Mouse (Mus musculus) thymus, postnatal 0 days (tissue): Measurements from ENCODE around the gene Lyzl6. TPM values are rescaled to one million over a fixed set of nuclear protein-coding genes. Genes with fewer than 3 reads are reported as not detected.

Experiments
- DNase-seq: peaks from one replicate; pipeline ENCODE4 v3.0.0-alpha.2; 2015; ENCODE audit warnings: low spot score
- polyA plus RNA-seq: library from polyadenylated mRNA; unstranded; fragments of >200 nt; fragmentation: Nextera tagmentation; extraction: Ambion mirVana; gene quantifications from 2 replicates; pipeline ENCODE4 v1.2.1, GENCODE M21; 2015

Lyzl6 gene
- polyA plus RNA-seq, 1 experiment from 2014 or later: not detected

GRCm38 (mm10) chr11:103645731-103646130, 7.0 kb upstream of the Lyzl6 start:
- no peak for DNase-seq

- no peak for DNase-seq
Observed at GRCm38 (mm10) chr11:103643211-103643610, 4.5 kb upstream of the Lyzl6 start.

GRCm38 (mm10) chr11:103639407-103639946, 787 bp upstream of the Lyzl6 start:
- peak; percentile 32 for DNase-seq

- no peak for DNase-seq
Observed at GRCm38 (mm10) chr11:103636261-103636660, 2.4 kb downstream of the Lyzl6 start.

- DNase-seq: no peak
Observed at GRCm38 (mm10) chr11:103635481-103635880, 3.2 kb downstream of the Lyzl6 start.

GRCm38 (mm10) chr11:103634806-103635205, 3.9 kb downstream of the Lyzl6 start:
- no peak for DNase-seq

- DNase-seq: no peak
Observed at GRCm38 (mm10) chr11:103627453-103627852, 11.2 kb downstream of the Lyzl6 start.

GRCm38 (mm10) chr11:103621040-103621439, 17.6 kb downstream of the Lyzl6 start, which contains the start of gene Gm884:
Gm884 (minus strand) TSS chr11:103621140.
- DNase-seq: no peak

- no peak for DNase-seq
Observed at GRCm38 (mm10) chr11:103610772-103611171, 27.9 kb downstream of the Lyzl6 start.

GRCm38 (mm10) chr11:103606611-103607010, 32.1 kb downstream of the Lyzl6 start:
- no peak for DNase-seq

Other genes starting within 250 kb of the Lyzl6 start
- 7.5 and 7.9 TPM in 2 replicates for gene Plekhm1, start 226.2 kb downstream of the Lyzl6 start, polyA plus RNA-seq
- not detected in 2 replicates for gene Lrrc37a, start 134.3 kb downstream of the Lyzl6 start, polyA plus RNA-seq
- gene Gm884, start 17.8 kb downstream of the Lyzl6 start, polyA plus RNA-seq: not detected in 2 replicates
- not detected in 2 replicates for gene Rprml, start 10.7 kb upstream of the Lyzl6 start, polyA plus RNA-seq
- 87.5 and 91.5 TPM in 2 replicates for gene Gosr2, start 59.0 kb upstream of the Lyzl6 start, polyA plus RNA-seq
- 0.03 TPM in 1 of 2 replicates, not detected in the other for gene Wnt9b, start 110.9 kb upstream of the Lyzl6 start, polyA plus RNA-seq
- gene Wnt3, start 135.3 kb upstream of the Lyzl6 start, polyA plus RNA-seq: 0.13 and 0.17 TPM in 2 replicates